Comparison of ENCODE assay signal across 23 mouse cellular contexts in genomic region chr14:48249909-48250308, GRCm38 (mm10).
DNase-seq lines count a peak whose midpoint lies in the region; ATAC-seq and TF ChIP-seq lines count a peak whose summit lies in the region.
"Had no signal": no experiment of that assay in that cellular context is flagged by ENCODE, and none has a peak within 500 bp of the region (broad histone marks: within the 10 kb centered on the region; RNA-seq: fewer than 3 reads in every experiment).

No protein-coding gene starts in this region.

- no peak for TF ChIP-seq CTCF in left cerebral cortex, adult 2 months (IDR thresholded peaks at IDR 0.05)
- TF ChIP-seq CTCF in bone marrow macrophage, adult 2 months (IDR thresholded peaks at IDR 0.05; ENCODE audit: low read depth, low read length) = no peak
- TF ChIP-seq CTCF in hindbrain, postnatal 0 days (IDR thresholded peaks at IDR 0.05; ENCODE audit: low read depth) = no peak

- no peak overlapping the region for H3K9ac ChIP-seq in hindbrain, postnatal 0 days (replicated peaks; ENCODE audit: low read length)
- H3K9ac ChIP-seq: embryonic facial prominence, embryonic 13.5 days; embryonic facial prominence, embryonic 15.5 days; forebrain, embryonic 12.5 days had no signal

- H3K36me3 ChIP-seq in hindbrain, postnatal 0 days (ENCODE audit: insufficient read depth, low read length) = no peaks in the 10 kb centered on the region; the same call in 1 of the 2 replicates
- H3K36me3 ChIP-seq: embryonic facial prominence, embryonic 13.5 days; embryonic facial prominence, embryonic 15.5 days had no signal

- no peak overlapping the region for H3K4me2 ChIP-seq in hindbrain, postnatal 0 days (ENCODE audit: low read depth, low read length)
- H3K4me2 ChIP-seq: embryonic facial prominence, embryonic 13.5 days; embryonic facial prominence, embryonic 15.5 days; forebrain, embryonic 12.5 days had no signal

- 89% methylated on average over 9 of the region's 9 CpGs for WGBS in hindbrain, postnatal 0 days

- ATAC-seq in hindbrain, postnatal 0 days = no peak
- ATAC-seq: activated CD4-positive, CD25-positive, alpha-beta regulatory T cell, adult 4 months; forebrain, embryonic 14.5 days; forebrain, embryonic 16.5 days had no signal

- H3K9me3 ChIP-seq in hindbrain, postnatal 0 days (ENCODE audit: low read length) = no peaks in the 10 kb centered on the region
- H3K9me3 ChIP-seq: embryonic facial prominence, embryonic 13.5 days; embryonic facial prominence, embryonic 15.5 days; forebrain, embryonic 10.5 days; forebrain, embryonic 12.5 days had no signal

- H3K27ac ChIP-seq in left cerebral cortex, adult 2 months = peak overlapping the region; percentile 29; the same call in 1 of the 2 replicates
- 0 out of 2 replicates have a peak overlapping the region, but pooled peaks have one; percentile 11 for H3K27ac ChIP-seq in bone marrow macrophage, adult 2 months (ENCODE audit: insufficient read depth, low read depth, low read length)
- no peak overlapping the region for H3K27ac ChIP-seq in hindbrain, postnatal 0 days
- H3K27ac ChIP-seq: embryonic facial prominence, embryonic 13.5 days; embryonic facial prominence, embryonic 15.5 days; forebrain, embryonic 10.5 days; forebrain, embryonic 12.5 days had no signal

- H3K27me3 ChIP-seq in hindbrain, postnatal 0 days (ENCODE audit: insufficient read depth, low read length) = no peaks in the 10 kb centered on the region
- H3K27me3 ChIP-seq: embryonic facial prominence, embryonic 13.5 days; embryonic facial prominence, embryonic 15.5 days; forebrain, embryonic 12.5 days had no signal

- peak; percentile 31 for DNase-seq in adrenal gland, adult 2 months
- DNase-seq in adrenal gland, adult 18-20 months (ENCODE audit: low spot score in 2 of 2) = no peak
- DNase-seq in left cerebral cortex, adult 2 months (ENCODE audit: extremely low spot score in 1 of 2, low spot score in 2 of 2) = no peak
- DNase-seq in left cerebral cortex, postnatal 36 days (ENCODE audit: low spot score in 2 of 2) = no peak
- peak; percentile 16 for DNase-seq in 3T3-L1 (ENCODE audit: low read depth, low spot score)
- DNase-seq in ovary, adult 18-20 months (ENCODE audit: low spot score) = no peak
- no peak for DNase-seq in hindbrain, postnatal 0 days (ENCODE audit: low spot score)
- DNase-seq: cerebellum, adult 11 months; cerebellum, adult 18-20 months; cerebellum, adult 8-10 months; cerebellum, adult 9-11 months; cerebellum, postnatal 14 days; cerebellum, postnatal 36 days; embryo, embryonic 11 days had no signal

- no peak overlapping the region for H3K4me3 ChIP-seq in left cerebral cortex, adult 2 months
- H3K4me3 ChIP-seq in bone marrow macrophage, adult 2 months (ENCODE audit: insufficient read depth, low read length) = no peak overlapping the region
- no peak overlapping the region for H3K4me3 ChIP-seq in hindbrain, postnatal 0 days (ENCODE audit: low read length)
- H3K4me3 ChIP-seq: embryonic facial prominence, embryonic 13.5 days; embryonic facial prominence, embryonic 15.5 days; erythroblast, embryonic 14.5 days; forebrain, embryonic 10.5 days; forebrain, embryonic 12.5 days had no signal

- TF ChIP-seq POLR2A in bone marrow macrophage, adult 2 months (IDR thresholded peaks at IDR 0.05; ENCODE audit: borderline replicate concordance, low read depth, low read length) = no peak

- H3K4me1 ChIP-seq in bone marrow macrophage, adult 2 months (ENCODE audit: control insufficient read depth, insufficient read depth, low read length) = peaks cover 49% of the 10 kb centered on the region
- 0 out of 2 replicates have a peak, but pooled peaks cover 4% of the 10 kb centered on the region for H3K4me1 ChIP-seq in hindbrain, postnatal 0 days (ENCODE audit: insufficient read depth, low read length)

- intact Hi-C loops in left cerebral cortex, adult 2 months (cut with DNase I) = no loop called here
- intact Hi-C loops in left cerebral cortex, postnatal 36 days (cut with DNase I) = no loop called here

Comparison
In these comparisons a context has a peak if more than half of its experiments do, and no peak if none do; other contexts are left out.
1. DNase-seq: peak in adrenal gland, adult 2 months (single experiment) and 3T3-L1 (single experiment); none in adrenal gland, adult 18-20 months (0 of 2), left cerebral cortex, adult 2 months (0 of 2), left cerebral cortex, postnatal 36 days (0 of 2), ovary, adult 18-20 months (single experiment) and hindbrain, postnatal 0 days (single experiment).